Mouse (Mus musculus) T-helper 2 cell (primary cell): ENCODE data around the gene Arhgef9.

ENCODE experiments used
- in situ Hi-C: fragments of 300-600 bp; cut with MboI, MseI; formaldehyde crosslinking; loops from one replicate; pipeline ENCODE4 v1.15.1; 2025; ENCODE audit warnings: high pct_unique_total_duplicates

The Arhgef9 gene

DNA sequence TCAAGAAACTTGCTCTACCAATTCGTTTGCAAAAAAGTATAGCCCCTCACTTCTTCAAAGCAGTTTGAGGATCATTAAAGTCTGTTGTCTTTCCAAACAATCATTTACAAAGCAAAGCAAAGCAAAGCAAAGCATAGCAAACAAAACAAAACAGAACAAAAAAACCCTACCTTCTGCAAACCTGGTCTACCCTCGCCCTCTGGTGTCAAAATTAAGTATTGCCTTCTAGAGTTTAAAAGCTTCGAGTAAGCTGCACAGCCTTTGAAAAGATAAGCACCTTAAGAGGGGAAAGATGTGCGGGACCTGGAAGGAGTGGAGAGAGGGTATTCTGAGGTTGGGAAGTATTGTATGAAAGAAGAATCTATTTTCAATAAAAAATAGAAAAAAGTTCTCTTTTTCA is 184.6 kb downstream of the Arhgef9 start:
- in situ Hi-C loops: loop anchor here (5.0 kb wide), 1 partner anchor 1125 kb away; no protein-coding TSS in a partner anchor
